Mouse (Mus musculus): Measurements from ENCODE around the gene Mlec. TPM values are rescaled to one million over a fixed set of nuclear protein-coding genes. Genes with fewer than 3 reads are reported as not detected.
"Not testable (repeated sequence)": the region's sequence is repeated elsewhere in the genome, so short reads cannot be mapped to it uniquely, and the experiment has no call there.

Mlec gene
- total and polyA plus RNA-seq, 3 experiments = 156 to 167 TPM; not detected in 1

DNA sequence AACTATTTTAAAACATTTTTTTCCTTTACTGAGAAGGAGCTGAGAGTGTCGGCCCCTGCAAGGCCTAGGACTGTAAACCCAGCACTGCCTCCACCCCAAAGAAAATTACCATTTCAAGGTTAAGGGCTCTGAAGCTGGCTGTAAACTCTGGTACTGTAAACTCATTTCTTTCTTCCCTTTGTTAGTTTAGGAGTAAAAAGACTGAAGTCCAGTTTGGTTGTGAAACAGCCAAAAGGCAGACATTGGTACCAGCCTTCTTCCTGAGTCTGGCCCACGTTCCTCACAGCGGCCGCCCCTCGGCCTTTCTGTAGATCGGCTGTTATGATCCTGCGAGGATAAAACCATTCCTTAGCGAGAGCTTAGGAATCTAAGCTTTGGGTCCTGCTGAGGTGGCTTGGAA, 43.5 kb downstream of the Mlec start:
- H3K36me3 ChIP-seq (ENCODE audit: control insufficient read depth in 1 of 2, insufficient read depth in 2 of 2, low read length in 2 of 2) = no peaks in the 10 kb centered on the region

DNA sequence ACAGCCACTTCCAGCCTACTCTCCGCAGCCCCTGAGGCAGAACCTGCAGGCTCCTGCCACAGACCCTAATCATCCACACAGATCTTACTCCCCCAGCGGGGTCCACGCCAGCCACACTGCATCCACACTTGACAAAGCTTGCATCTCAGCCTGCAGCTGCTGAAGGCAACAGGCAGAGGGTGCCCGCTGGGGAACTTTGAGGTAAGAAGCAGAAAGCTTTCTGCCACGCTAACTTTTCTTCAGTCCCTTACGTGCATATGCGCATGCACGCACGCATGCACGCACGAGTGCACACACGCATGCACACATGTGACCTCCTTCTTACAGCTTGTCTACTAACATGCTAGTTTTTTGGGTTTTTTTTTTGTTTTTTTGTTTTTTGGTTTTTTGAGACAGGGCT, 44.7 kb downstream of the Mlec start:
- H3K4me1 ChIP-seq (ENCODE audit: control insufficient read depth in 1 of 2, insufficient read depth in 2 of 2, low read length in 2 of 2) = no peaks in the 10 kb centered on the region
- DNase-seq (ENCODE audit: low read depth, low spot score) = no peak
- H3K36me3 ChIP-seq (ENCODE audit: control insufficient read depth in 1 of 2, insufficient read depth in 2 of 2, low read length in 2 of 2) = no peaks in the 10 kb centered on the region
- H3K27me3 ChIP-seq (ENCODE audit: control insufficient read depth in 1 of 2, insufficient read depth in 2 of 2, low read length in 2 of 2) = no peaks in the 10 kb centered on the region
- H3K79me2 ChIP-seq (ENCODE audit: control insufficient read depth, insufficient read depth, low read length, poor library complexity) = no peaks in the 10 kb centered on the region
- TF ChIP-seq CHD2 (IDR thresholded peaks at IDR 0.05; ENCODE audit: low read length) (no peak), E2F4 (IDR thresholded peaks at IDR 0.05; ENCODE audit: borderline replicate concordance, low read depth, low read length) (no peak), TAL1 (IDR thresholded peaks at IDR 0.05; ENCODE audit: low read length) (no peak), MYB (IDR thresholded peaks at IDR 0.05; ENCODE audit: low read depth, low read length) (no peak), USF1 (IDR thresholded peaks at IDR 0.05; ENCODE audit: low read depth, low read length) (no peak), NRF1 (IDR thresholded peaks at IDR 0.05; ENCODE audit: insufficient read depth, low read depth, low read length, poor library complexity, severe bottlenecking) (no peak), EP300 (IDR thresholded peaks at IDR 0.05; ENCODE audit: low read depth in 1 of 2, low read length in 2 of 2) (no peak), CHD1 (IDR thresholded peaks at IDR 0.05; ENCODE audit: low read depth, low read length) (no peak), POLR2AphosphoS5 (IDR thresholded peaks at IDR 0.05; ENCODE audit: borderline replicate concordance, low read depth, low read length) (no peak), HCFC1 (IDR thresholded peaks at IDR 0.05; ENCODE audit: low read depth, low read length) (no peak)
- no peaks in the 10 kb centered on the region for H3K9me3 ChIP-seq (replicated peaks; ENCODE audit: insufficient read depth, low read length)
- H3K27ac ChIP-seq (ENCODE audit: control insufficient read depth, low read depth, low read length) = no peak overlapping the region
- H3K9ac ChIP-seq (ENCODE audit: control insufficient read depth, low read depth, low read length, poor library complexity, severe bottlenecking) = no peak overlapping the region
- H3K4me3 ChIP-seq (ENCODE audit: control insufficient read depth in 1 of 2, insufficient read depth in 1 of 2, low read depth in 2 of 2, low read length in 2 of 2) = no peak overlapping the region

More for the DNA sequence above, 43.5 kb downstream of the Mlec start:
- Histone ChIP-seq H3K9me3 (replicated peaks; ENCODE audit: insufficient read depth, low read length) (no peaks in the 10 kb centered on the region), H3K4me3 (ENCODE audit: control insufficient read depth in 1 of 2, insufficient read depth in 1 of 2, low read depth in 2 of 2, low read length in 2 of 2) (no peak overlapping the region), H3K79me2 (ENCODE audit: control insufficient read depth, insufficient read depth, low read length, poor library complexity) (peaks cover 4% of the 10 kb centered on the region; the same call in 1 of the 2 replicates), H3K27ac (ENCODE audit: control insufficient read depth, low read depth, low read length) (no peak overlapping the region), H3K27me3 (ENCODE audit: control insufficient read depth in 1 of 2, insufficient read depth in 2 of 2, low read length in 2 of 2) (no peaks in the 10 kb centered on the region), H3K9ac (ENCODE audit: control insufficient read depth, low read depth, low read length, poor library complexity, severe bottlenecking) (no peak overlapping the region), H3K4me1 (ENCODE audit: control insufficient read depth in 1 of 2, insufficient read depth in 2 of 2, low read length in 2 of 2) (no peaks in the 10 kb centered on the region)
- no peak for DNase-seq (ENCODE audit: low read depth, low spot score)
- TF ChIP-seq POLR2AphosphoS2 (IDR thresholded peaks at IDR 0.05; ENCODE audit: low read length) (no peak), RCOR1 (IDR thresholded peaks at IDR 0.05; ENCODE audit: low read depth, low read length) (no peak)

- DNase-seq (ENCODE audit: low read depth, low spot score) = no peak
- no peaks in the 10 kb centered on the region for H3K79me2 ChIP-seq (ENCODE audit: control insufficient read depth, insufficient read depth, low read length, poor library complexity)
- H3K9ac ChIP-seq (ENCODE audit: control insufficient read depth, low read depth, low read length, poor library complexity, severe bottlenecking) = no peak overlapping the region
- no peak overlapping the region for H3K4me3 ChIP-seq (ENCODE audit: control insufficient read depth in 1 of 2, insufficient read depth in 1 of 2, low read depth in 2 of 2, low read length in 2 of 2)
- TF ChIP-seq BHLHE40 (IDR thresholded peaks at IDR 0.05; ENCODE audit: borderline replicate concordance, low read depth, low read length) = no peak
- no peak for TF ChIP-seq ZNF384 (IDR thresholded peaks at IDR 0.05; ENCODE audit: low read depth, low read length)
- TF ChIP-seq TAL1 (IDR thresholded peaks at IDR 0.05; ENCODE audit: low read length) = no peak
- no peak for TF ChIP-seq CHD1 (IDR thresholded peaks at IDR 0.05; ENCODE audit: low read depth, low read length)
- H3K27me3 ChIP-seq (ENCODE audit: control insufficient read depth in 1 of 2, insufficient read depth in 2 of 2, low read length in 2 of 2) = no peaks in the 10 kb centered on the region
- H3K9me3 ChIP-seq (replicated peaks; ENCODE audit: insufficient read depth, low read length) = no peaks in the 10 kb centered on the region
- no peaks in the 10 kb centered on the region for H3K36me3 ChIP-seq (ENCODE audit: control insufficient read depth in 1 of 2, insufficient read depth in 2 of 2, low read length in 2 of 2)
- no peaks in the 10 kb centered on the region for H3K4me1 ChIP-seq (ENCODE audit: control insufficient read depth in 1 of 2, insufficient read depth in 2 of 2, low read length in 2 of 2)
- no peak overlapping the region for H3K27ac ChIP-seq (ENCODE audit: control insufficient read depth, low read depth, low read length)
Observed at GRCm38 (mm10) chr5:115111156-115111555, 46.8 kb downstream of the Mlec start.

- H3K9me3 ChIP-seq (replicated peaks; ENCODE audit: insufficient read depth, low read length); H3K36me3 ChIP-seq (ENCODE audit: control insufficient read depth in 1 of 2, insufficient read depth in 2 of 2, low read length in 2 of 2); H3K27ac ChIP-seq (ENCODE audit: control insufficient read depth, low read depth, low read length); H3K4me3 ChIP-seq (ENCODE audit: control insufficient read depth in 1 of 2, insufficient read depth in 1 of 2, low read depth in 2 of 2, low read length in 2 of 2); H3K4me1 ChIP-seq (ENCODE audit: control insufficient read depth in 1 of 2, insufficient read depth in 2 of 2, low read length in 2 of 2); DNase-seq (ENCODE audit: low read depth, low spot score); H3K9ac ChIP-seq (ENCODE audit: control insufficient read depth, low read depth, low read length, poor library complexity, severe bottlenecking); H3K27me3 ChIP-seq (ENCODE audit: control insufficient read depth in 1 of 2, insufficient read depth in 2 of 2, low read length in 2 of 2); H3K79me2 ChIP-seq (ENCODE audit: control insufficient read depth, insufficient read depth, low read length, poor library complexity): not testable (repeated sequence)
Observed at GRCm38 (mm10) chr5:115103253-115103652, 54.7 kb downstream of the Mlec start.
